Mouse (Mus musculus) lung, postnatal 36 days (tissue): ENCODE results near the gene Olfr859.
"Not testable (repeated sequence)": the region's sequence is repeated elsewhere in the genome, so short reads cannot be mapped to it uniquely, and the experiment has no call there.

Source experiments
- DNase-seq: peaks from one replicate; pipeline ENCODE4 v3.0.0; 2022; ENCODE audit warnings: mixed read lengths

The Olfr859 gene

GRCm38 (mm10) chr9:19804606-19805005 is at the start of gene Olfr859:
Gene Olfr859 (plus strand): TSS chr9:19804906.
- not testable (repeated sequence) for DNase-seq

- no peak for DNase-seq
Observed at GRCm38 (mm10) chr9:19769136-19769535, 35.6 kb upstream of the Olfr859 start.

DNA sequence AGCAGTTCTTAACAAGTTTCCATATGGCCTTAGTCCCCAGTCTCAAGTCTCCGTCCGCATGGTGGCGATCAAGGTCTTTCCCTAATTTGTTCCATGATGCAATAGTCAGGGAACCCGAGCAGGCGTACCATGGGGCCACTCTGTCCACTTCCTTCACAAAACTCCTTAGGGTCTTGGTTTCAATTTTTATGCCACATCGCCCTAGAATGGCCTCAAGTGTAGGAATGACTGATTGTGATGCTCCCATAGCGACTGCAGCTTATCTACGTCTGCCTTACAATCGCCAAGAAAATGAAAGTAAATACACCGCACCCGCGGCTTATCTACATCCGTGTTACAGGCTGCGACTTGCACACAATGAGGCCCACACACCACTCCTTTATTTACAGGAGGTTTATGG is 35.0 kb upstream of the Olfr859 start:
- no peak for DNase-seq

DNA sequence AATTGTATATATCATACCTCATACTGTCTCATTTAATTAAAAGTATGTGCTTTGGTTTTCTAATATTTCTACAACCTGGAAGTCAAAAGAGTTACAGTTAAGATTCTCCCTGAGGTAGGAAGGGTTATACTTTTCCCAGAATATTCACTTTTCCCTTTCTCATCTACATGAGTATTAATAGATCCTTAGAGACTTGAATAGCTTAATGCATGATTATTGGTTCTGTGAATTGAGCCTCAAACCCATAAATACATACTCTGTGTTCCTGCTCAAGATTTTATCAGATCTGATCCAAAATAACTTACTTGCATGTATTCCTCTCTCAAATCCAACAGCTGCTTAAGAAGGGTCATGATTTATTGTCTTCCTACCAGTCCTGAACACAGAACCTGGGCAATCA is 24.7 kb upstream of the Olfr859 start, which contains the start of gene Olfr58:
Gene Olfr58 (plus strand): TSS at position 301 of the 400 bp plus-strand sequence.
- no peak for DNase-seq

DNA sequence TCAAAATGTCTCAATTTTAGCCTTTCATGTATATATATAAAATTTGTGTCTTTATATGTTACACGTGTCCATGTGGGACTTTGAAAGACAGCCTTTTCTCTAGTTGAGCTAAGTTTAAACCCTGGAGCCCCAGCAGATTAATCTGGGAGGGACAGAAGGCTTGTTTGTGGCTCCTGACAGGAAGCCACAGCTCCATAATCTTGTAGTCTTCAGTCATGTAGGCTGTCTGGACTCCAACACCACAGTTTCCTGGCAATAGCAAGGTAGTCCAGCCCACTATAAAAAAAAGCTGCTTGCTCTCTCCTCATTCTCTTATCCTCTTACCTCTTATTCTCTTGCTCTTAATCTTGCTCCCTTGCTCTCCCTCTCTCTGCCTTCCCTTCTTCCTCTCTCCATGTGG is 1.7 kb upstream of the Olfr859 start:
- DNase-seq: no peak

DNA sequence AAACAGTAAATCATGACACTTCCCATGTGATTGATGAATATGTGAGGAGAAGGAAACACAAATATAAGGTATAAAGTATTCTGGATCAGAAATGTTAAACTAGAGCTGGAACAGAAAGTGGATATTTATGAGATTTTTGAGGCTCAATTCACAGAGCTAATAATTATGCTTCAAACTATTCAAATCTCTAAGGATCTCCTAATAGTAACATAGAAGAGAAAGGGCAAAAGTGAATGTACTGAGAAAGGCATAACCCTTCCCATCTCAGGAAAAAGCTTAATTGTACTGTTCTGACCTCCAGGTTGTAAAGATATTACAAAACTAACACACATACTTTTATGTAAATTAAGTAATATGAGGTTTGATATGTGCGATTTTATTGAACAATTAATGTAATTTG is 44.9 kb downstream of the Olfr859 start, which contains the start of gene Olfr860:
Gene Olfr860 (minus strand): TSS at position 101 of the 400 bp plus-strand sequence.
- no peak for DNase-seq
